Mouse (Mus musculus) layer of hippocampus, adult 8-10 months (tissue): ENCODE measurements around the gene Rtf2. TPM values are rescaled to one million over a fixed set of nuclear protein-coding genes. Genes with fewer than 3 reads are reported as not detected.
A peak's percentile ranks its signal among the peaks of the same experiment; 100 is the strongest.

Experiments
- DNase-seq, 2 experiments: peaks; one replicate each; pipeline ENCODE4 v3.0.0; 2022; ENCODE audit warnings: low spot score in 2 of 2
- total RNA-seq, 4 experiments: library from RNA; stranded (reverse); gene quantifications; 2 replicates each; pipeline ENCODE4 v1.2.4; 2022

Gene Rtf2
- total RNA-seq, 4 experiments from 2014 or later = 68.3 to 71.7 (median 70.8) TPM

DNA sequence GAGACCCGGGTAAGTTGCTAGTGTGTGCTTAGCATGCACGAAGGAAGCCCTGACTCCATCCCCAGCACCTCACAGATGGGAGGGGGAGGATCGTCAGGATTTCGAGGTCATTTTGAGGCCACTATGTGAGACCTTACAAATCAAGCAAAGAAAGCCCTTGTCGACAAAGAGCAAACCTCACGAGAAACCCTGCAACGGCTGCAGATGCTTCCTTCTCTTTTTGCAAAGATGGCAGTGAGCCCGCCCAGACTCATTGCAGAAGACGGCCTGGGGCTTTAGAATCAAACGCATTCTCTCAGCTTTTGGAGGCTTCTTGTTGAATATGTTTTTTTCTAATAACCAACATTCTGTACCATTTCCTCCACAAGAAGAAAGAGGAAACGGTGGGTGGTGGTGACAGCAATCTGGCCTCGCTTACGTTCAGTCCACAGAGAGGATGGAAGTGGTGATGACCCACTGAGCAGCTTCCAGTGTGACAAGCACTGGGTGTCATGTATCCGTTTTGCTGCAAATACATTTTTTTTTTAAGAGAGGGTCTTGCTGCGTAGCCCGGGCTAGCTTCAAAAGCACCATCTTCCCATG, 2.9 kb upstream of the Rtf2 start:
- DNase-seq = no peak

DNA sequence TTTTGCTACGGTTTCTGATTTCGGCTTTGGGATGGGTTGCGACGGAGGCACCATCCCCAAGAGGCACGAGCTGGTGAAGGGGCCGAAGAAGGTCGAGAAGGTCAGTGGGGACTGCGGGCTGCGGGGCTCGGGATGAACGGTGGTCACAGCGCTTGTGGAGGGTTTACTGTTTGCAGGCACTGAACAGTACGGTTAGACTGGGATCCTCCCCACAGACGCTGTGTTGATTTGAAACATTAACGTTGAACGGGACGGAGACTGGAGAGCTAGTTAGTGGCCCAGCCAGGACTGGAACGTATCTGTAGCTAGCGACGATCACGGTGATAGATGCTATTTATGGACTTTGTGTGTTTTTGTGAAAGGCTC, 267 bp downstream of the Rtf2 start:
- DNase-seq = no peak

DNA sequence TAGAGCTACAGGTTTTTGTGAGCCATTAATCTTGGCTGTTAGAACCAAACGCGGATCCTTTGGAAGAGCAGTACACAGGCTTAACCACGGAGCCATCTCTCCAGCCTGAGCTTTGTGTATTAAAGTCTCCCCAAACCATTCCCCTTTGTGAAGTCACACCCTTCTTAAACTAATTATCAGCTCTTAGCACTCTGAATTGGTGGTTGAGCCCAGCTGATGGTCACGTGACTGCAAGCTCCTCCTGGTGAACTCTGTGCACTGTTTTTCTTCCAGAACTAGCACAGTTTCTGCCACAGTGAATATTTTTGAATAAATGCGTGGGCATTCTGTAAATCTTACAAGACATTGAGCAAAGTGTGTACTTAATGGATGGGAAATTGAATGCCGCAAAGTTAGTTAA, 820 bp downstream of the Rtf2 start:
- no peak for DNase-seq

DNA sequence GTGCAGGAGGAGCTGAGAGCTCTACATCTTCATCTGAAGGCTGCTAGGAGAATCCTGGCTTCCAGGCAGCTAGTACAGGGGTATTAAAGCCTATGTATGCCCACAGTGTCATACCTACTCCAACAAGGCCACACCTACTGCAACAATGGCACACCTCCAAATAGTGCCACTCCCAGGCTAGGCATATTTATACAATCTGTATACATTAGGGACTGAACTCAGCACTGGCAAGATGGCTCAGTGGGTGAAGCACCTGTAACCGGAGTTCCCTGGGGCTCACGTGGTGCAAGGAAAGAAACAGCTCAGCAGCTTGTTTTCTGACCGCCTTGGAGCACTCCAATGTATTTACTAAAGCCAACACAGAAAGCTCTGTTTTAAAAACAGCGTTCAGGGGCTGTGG, 5.3 kb downstream of the Rtf2 start:
- no peak for DNase-seq

DNA sequence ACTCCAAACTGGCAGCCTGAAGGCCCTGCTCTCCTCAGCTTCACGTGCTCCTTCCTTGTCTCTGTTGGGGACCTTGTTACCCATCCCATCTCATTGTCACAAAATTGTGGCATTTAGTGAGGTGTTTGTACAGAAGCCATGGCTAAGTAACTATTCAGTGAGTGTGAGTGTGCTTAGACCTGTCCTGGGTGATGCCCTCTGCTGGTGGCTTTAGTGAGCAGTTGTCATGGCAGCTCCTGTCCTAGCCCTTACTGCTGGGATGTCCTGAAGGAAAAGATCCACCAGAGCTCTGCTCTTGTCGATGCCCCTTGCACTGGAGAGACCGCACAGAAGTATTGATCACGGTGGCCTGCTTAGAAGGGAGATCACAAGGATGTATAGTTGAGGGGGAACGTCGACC, 7.0 kb downstream of the Rtf2 start:
- no peak for DNase-seq

DNA sequence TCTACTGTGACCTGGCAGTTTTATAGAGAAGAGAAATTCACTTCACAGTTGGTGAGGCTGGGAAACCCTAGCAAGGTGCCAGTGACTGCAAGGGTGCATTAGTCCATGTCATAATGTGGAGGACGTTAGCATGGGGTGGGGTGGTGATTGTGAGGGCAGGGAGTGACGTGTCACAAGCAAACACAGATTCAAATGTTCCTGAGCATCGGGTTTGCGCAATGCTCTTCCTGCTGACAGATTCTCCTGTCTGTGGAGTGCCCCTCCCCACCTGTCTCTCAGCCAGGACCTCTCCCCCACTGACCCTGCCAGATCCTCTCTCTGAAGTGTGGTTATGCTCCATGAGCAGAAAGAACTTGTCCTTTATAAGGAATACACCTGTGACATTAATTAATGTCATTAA, 8.0 kb downstream of the Rtf2 start:
- no peak for DNase-seq

DNA sequence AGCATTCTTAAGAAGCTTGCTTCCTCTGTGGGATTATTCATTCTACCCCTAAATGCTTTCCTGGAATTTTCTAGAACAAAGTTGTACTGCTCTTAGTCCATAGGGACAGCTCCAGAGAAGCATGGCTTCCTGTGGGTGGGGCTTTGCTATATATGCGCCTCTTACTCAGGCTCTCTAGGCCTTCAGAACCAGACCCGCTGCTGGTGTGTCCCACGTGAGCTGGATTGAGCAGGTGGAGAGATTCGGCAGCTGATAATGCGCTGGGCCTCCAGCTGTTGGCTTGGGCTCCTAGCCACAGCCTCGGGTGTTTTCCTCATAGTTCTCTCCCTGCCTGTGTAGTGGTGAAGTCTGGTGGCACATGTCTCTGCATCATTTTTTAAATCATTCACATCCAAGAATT, 10.3 kb downstream of the Rtf2 start:
- no peak for DNase-seq

DNA sequence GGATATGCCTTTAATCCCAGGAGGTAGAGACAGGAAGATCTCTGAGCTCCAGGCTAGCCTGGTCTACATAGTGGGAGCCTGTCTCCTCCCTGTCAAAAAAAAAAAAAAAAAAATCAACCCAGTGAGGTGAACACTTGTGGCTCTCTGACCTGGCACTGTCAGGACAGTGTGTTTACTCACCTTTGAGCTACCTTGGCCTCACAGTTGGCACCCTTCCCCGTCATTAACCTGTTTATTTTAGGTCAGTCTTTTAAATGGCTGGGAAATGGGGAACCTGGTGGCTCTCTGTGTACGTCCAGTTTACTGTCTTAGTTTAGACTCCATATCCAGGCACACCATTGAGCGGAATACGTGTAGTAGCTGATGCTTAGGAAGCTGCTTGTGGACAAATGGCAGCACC, 11.7 kb downstream of the Rtf2 start:
- no peak for DNase-seq

DNA sequence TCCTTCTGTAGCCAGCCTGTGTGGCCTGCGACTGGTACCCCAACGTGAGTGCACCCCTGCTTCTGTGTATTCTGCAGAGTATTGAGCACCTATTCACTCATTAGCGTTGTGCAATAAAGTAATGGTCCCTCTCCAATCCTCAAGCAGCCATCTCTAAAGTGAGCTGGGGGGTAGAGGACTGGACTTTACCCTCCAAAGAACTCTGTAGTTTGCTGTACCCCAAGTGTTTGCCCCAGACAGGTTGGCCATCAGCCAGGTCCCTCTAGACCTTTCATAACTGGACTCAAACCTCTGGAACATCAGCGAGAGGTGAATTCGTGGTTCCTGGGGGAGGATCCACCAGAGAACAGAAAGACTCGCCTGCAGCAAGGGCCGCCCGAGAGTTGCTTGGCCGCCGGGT, 12.1 kb downstream of the Rtf2 start:
- no peak for DNase-seq

DNA sequence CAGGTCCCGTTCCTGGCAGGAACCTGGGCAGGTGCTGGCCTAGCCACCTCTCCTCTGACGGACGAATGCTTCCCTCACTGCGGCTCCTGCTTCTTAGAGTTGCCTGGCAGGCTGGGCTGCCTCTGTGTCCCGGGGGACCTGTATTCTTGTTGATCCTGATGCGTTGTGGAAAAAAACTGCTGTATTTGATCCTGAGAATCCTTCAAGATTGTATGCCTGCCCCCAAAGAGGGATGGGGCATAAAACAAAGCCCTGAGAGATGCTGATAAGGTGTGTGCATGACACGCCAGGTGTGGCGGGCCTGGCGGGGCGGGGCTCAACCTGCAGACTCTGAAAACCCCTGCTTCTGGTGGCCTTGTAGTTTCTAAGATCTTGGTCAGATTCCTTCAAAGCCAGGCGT, 18.1 kb downstream of the Rtf2 start, which contains the start of gene Gcnt7:
Gene Gcnt7, minus strand, starts transcription at position 101 of the 400 bp plus-strand sequence.
- no peak for DNase-seq

DNA sequence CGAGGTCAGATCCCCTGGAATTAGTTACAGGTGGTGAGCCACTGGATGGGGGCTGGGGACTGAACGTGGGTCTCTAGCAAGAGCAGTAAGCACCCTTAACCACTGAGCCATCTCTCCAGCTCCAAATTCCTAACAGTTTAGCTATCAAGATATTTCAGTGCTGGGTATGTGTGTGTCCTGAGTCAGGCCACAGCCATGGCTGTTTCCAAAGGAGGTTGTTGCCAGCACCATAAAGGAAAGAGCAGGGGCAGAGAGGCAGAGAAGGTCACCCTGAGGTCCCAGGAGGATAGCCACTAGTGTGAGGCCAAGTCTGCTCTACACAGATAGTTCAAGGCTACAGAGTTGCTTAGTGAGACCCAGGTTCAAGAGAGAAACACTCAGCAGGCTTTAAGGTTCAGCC, 20.3 kb downstream of the Rtf2 start:
- no peak for DNase-seq

DNA sequence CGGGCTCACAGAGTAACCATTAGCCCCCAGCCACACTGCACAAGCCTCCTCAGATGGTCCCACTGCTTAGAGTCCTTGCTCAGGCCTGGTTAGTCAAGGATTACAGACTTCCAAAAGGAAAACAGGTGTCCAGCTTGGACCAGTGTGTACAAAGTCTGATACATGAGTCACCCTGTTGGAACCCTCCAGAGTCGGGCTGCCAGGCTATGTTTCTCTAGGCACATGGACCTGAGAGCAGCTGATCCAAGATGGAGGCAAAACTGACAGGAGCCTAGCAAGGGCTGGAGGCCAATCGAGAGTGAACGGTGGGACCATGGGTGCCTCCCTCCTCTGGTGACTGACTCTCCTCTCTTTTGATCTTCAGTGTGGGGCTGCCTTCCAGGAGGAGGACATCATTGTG, 22.5 kb downstream of the Rtf2 start:
- DNase-seq = no peak

DNA sequence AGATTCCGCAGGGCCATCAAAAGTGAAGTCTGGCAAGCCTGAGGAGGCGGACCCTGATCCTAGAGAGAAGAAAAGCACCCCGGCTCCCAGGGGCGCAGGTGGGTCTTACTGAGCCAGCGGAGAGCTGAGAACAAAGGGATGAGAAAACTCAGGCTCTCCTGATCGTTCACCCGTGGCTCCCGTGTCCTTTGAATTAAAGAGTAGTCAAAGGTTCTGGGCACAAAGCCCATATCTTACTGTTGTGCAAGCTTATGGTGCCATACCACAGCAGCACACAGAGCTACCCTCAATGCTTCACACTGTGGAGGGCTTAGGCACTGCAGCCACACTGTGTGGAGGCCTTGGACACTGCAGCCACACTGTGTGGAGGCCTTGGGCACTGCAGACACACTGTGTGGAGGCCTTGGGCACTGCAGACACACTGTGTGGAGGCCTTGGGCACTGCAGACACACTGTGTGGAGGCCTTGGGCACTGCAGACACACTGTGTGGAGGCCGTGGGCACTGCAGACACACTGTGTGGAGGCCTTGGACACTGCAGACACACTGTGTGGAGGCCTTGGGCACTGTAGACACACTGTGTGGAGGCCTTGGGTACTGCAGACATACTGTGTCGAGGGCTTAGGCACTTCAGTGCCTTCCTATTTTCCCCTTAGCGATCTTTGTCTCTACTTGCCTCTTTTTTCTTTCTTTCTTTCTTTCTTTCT, 26.2 kb downstream of the Rtf2 start:
- no peak for DNase-seq

DNA sequence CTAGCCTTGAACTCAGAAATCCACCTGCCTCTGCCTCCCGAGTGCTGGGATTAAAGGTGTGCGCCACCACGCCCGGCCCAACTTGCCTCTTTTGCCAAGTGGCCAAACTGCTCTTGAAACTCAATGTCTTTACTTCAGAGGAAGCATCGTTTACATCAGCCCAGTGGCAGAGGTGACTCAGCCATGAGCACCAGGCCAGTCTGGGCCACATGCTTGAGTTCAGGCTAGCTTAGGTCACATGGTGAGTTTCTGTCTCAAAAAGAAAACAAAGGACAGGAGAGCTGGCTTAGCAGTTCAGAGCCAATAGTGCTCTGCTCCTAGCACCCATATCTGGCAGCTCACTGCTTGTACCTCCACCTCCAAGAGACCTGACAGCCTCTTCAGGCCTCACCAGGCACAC, 26.9 kb downstream of the Rtf2 start:
- no peak for DNase-seq

DNA sequence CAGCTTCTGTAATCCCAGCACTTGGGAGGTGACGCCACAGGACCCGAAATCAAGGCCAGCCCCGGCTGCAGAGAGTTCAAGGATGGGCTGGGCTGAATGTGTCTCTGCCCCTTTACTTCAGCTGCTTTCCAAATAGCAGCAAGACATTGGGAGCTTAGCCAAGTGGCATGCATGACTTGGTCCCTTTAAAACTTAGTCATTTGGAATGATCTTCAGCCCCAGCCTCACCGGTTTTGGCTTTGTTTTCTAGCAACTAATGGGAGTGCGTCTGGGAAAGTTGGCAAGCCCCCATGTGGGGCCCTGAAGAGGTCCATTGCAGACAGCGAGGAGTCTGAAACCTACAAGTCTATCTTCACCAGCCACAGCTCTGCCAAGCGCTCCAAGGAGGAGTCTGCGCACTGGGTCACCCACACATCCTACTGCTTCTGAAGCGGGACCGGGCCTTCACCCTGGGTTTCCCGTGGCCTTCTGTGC, 28.0 kb downstream of the Rtf2 start:
- no peak for DNase-seq

DNA sequence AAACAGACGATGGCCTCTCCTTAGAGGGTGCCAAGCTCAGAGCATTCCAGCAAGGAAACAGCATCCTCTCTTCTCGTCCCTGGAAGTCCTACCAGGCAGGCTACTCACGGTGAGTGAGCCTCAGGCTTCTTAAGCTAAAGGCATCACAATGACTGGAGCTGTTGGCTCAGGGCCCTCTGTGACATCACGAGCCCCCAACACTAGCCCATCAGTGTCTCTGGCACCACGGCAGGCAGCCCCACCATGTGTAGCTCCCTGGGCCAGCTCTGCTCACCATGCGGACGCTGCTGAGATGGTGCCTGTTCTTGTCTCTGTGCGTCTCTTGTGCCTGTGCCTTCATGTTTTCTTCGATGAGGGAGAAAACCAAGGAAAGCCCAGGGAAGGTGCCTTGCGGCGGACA, 32.0 kb downstream of the Rtf2 start, which contains the start of gene Fam209:
Gene Fam209, plus strand, starts transcription at position 203 of the 400 bp plus-strand sequence.
- DNase-seq = no peak

DNA sequence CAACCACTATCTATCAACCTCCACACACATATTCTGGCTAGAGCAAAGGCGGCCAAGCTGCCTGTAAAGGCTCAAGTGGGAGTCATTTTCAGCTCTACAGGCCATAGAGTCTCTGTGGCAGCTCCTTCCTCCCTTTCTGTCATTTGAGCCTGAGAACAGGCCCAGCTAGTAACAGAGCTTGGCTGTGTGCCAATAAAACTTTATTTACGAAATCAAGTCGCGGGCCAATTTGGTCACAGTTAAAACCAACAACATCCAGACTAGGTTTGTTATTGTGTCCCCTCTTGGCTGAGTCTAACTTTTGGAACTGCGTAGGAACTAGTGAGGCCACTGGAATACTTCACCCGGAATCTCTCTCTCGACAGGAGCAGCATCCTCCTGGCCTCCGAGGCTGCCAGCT, 33.2 kb downstream of the Rtf2 start:
- no peak for DNase-seq

DNA sequence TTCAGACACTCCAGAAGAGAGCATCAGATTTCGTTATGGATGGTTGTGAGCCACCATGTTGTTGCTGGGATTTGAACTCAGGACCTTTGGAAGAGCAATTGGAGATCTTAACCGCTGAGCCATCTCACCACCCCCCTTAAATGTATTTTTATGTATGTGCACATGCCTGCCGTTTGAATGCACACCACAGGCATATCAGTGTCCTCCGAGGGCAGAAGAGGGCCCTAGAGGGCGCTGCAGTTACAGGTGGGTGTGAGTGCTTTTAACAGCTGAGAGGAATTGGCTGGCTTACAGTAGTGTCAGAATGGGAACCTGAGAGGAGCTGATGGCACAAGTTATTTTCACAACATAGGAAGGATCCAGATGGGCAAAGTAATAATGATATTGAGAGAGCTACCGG, 34.6 kb downstream of the Rtf2 start:
- DNase-seq = no peak

DNA sequence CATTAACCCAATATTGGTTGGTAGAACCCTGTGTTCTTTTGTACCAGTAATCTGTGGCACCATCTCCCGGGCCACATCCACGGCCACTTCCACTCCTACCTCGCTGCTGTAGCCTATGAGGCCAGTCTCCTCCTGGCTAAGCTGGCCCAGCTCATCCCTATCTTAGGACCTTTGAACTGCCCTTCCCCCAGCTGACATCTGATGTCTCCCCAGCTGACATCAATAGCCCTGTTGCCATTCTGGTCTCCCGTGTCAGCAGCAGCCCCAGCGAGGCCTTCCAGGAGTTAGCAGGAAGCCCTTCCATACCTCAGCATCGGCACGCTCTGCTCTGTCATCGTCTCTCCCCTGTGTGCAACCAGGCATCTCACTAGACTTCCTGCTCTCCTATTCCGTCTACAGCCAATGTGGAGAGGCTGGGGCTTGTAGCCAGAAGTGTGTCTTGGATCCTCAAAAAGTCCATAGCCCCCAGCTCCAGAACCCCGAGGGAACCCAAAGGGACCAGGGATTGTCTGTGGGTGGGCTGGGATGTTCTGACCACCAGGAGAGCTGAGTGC, 36.4 kb downstream of the Rtf2 start:
- no peak for DNase-seq

DNA sequence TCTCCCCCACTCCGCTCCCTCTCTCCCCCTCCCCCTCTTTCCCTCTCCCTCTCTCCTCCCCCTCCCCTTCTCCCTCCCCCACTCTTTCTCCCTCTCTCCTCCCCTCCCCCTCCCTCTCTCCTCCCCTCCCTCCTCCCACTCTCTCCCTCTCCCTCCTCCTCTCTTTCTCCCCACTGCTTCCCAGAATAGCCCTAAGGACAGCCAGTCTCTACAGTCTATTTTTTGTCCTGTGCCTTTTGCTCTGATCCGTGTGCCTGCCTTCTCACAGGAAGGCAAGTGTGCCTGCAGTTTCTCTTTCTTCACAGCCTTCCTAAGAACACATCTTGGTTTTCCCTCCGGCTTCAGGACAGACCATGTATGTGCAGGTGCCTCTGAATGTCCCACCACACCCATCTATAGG, 37.0 kb downstream of the Rtf2 start:
- no peak for DNase-seq

DNA sequence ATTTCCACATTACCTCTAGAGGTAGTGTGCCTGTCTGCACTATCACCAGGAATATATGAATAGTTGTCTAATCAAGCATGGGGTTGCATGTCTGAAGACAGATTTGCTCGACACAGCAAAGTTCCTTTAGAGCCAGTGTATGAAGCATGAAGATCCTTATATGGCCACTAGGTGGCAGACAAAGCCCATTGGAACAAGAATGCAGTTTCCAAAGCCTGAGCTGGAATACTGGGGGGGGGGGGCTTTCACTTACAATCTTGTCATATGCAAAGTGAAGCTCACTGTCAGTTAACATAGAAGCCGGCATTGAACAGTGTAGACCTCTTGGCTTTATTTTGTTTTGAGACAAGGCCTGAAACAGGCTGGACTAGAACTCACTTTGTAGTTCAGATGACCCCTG, 37.5 kb downstream of the Rtf2 start:
- peak in 1 of 2 experiments; percentile 47 for DNase-seq

DNA sequence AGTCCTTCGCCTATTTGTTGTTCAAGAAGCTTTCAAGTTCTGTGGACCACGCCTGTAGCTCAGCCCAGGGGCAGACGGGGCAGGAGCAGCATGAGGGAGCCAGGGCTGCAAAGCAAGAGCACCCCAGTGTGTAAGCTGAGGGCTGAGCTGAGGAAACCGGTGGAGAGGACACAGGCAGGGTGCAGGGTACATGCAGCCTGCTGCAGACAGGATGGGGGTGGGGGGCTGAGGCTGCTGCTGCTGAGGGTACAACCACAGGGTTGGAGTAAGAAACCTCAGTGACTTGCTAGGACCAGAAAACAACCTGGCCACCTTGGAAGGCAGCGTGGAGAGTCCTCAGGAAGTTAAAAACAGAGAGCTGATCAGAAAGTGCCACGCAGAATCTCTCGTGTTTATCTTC, 39.9 kb downstream of the Rtf2 start:
- no peak for DNase-seq
